Mouse (Mus musculus): ENCODE data around the gene Zfp457. TPM values are rescaled to one million over a fixed set of nuclear protein-coding genes. Genes with fewer than 3 reads are reported as not detected.

Zfp457 gene
- polyA plus RNA-seq, 1 experiment from 2014 or later = 1.3 TPM

- no peaks in the 10 kb centered on the region for H3K27me3 ChIP-seq (ENCODE audit: control insufficient read depth, insufficient read depth, low read length)
- peak overlapping the region; percentile 83 for H3K4me2 ChIP-seq (ENCODE audit: low read depth, low read length)
- no peaks in the 10 kb centered on the region for H3K4me1 ChIP-seq (ENCODE audit: control insufficient read depth, insufficient read depth, low read length)
- H3K36me3 ChIP-seq (ENCODE audit: control insufficient read depth, insufficient read depth) = no peaks in the 10 kb centered on the region; the same call in none of the 2 replicates
- peak overlapping the region; percentile 80 for H3K9ac ChIP-seq (ENCODE audit: low read length)
- peak overlapping the region; percentile 47; the same call in 1 of the 2 replicates for H3K27ac ChIP-seq (ENCODE audit: low read length)
- ATAC-seq (replicated peaks; ENCODE audit: extremely low read depth, insufficient read depth, low FRiP score) = peak; percentile 99
- 7% methylated on average over 18 of the region's 18 CpGs for WGBS
- H3K9me3 ChIP-seq (replicated peaks; ENCODE audit: control insufficient read depth, low read length) = 0 out of 2 replicates have a peak, but pooled peaks cover 2% of the 10 kb centered on the region
- H3K4me3 ChIP-seq (ENCODE audit: low read length) = peak overlapping the region; percentile 76
Measured at GRCm38 (mm10) chr13:67268568-67269369, 37.5 kb downstream of the Zfp457 start.

Other genes starting within 250 kb of the Zfp457 start
- gene Zfp712, start 245.3 kb downstream of the Zfp457 start, polyA plus RNA-seq (2015; fragmentation: Nextera tagmentation; extraction: Ambion mirVana) = 2.3 and 2.9 TPM in 2 replicates
- gene Zfp708, start 208.5 kb downstream of the Zfp457 start, polyA plus RNA-seq (2015; fragmentation: Nextera tagmentation; extraction: Ambion mirVana) = 3.1 TPM in 2 replicates
- gene Gm28557, start 197.9 kb downstream of the Zfp457 start, polyA plus RNA-seq (2015; fragmentation: Nextera tagmentation; extraction: Ambion mirVana) = 1.6 and 1.8 TPM in 2 replicates
- 0.27 and 0.37 TPM in 2 replicates for gene Rslcan18, start 190.2 kb downstream of the Zfp457 start, polyA plus RNA-seq (2015; fragmentation: Nextera tagmentation; extraction: Ambion mirVana)
- gene Zfp759, start 184.8 kb downstream of the Zfp457 start, polyA plus RNA-seq (2015; fragmentation: Nextera tagmentation; extraction: Ambion mirVana) = 1.4 and 2.0 TPM in 2 replicates
- 6.0 and 6.1 TPM in 2 replicates for gene Rsl1, start 133.3 kb downstream of the Zfp457 start, polyA plus RNA-seq (2015; fragmentation: Nextera tagmentation; extraction: Ambion mirVana)
- gene Zfp455, start 112.0 kb downstream of the Zfp457 start, polyA plus RNA-seq (2015; fragmentation: Nextera tagmentation; extraction: Ambion mirVana) = 0.75 and 1.00 TPM in 2 replicates
- gene Zfp458, start 28.0 kb downstream of the Zfp457 start, polyA plus RNA-seq (2015; fragmentation: Nextera tagmentation; extraction: Ambion mirVana) = 1.2 and 1.3 TPM in 2 replicates
- gene Zfp595, start 26.1 kb upstream of the Zfp457 start, polyA plus RNA-seq (2015; fragmentation: Nextera tagmentation; extraction: Ambion mirVana) = 1.8 TPM in 2 replicates
- 0.83 TPM in 1 of 2 replicates, not detected in the other for gene Gm28044, start 54.1 kb upstream of the Zfp457 start, polyA plus RNA-seq (2015; fragmentation: Nextera tagmentation; extraction: Ambion mirVana)
- gene Zfp953, start 54.1 kb upstream of the Zfp457 start, polyA plus RNA-seq (2015; fragmentation: Nextera tagmentation; extraction: Ambion mirVana) = 0.60 and 0.72 TPM in 2 replicates
- gene Gm28041, start 69.2 kb upstream of the Zfp457 start, polyA plus RNA-seq (2015; fragmentation: Nextera tagmentation; extraction: Ambion mirVana) = 0.71 TPM in 1 of 2 replicates, not detected in the other
- 1.0 and 1.7 TPM in 2 replicates for gene Zfp456, start 69.3 kb upstream of the Zfp457 start, polyA plus RNA-seq (2015; fragmentation: Nextera tagmentation; extraction: Ambion mirVana)
- gene Zfp429, start 93.3 kb upstream of the Zfp457 start, polyA plus RNA-seq (2015; fragmentation: Nextera tagmentation; extraction: Ambion mirVana) = 4.7 and 5.8 TPM in 2 replicates
- 0.56 and 0.59 TPM in 2 replicates for gene Zfp459, start 114.9 kb upstream of the Zfp457 start, polyA plus RNA-seq (2015; fragmentation: Nextera tagmentation; extraction: Ambion mirVana)
- 5.5 and 6.0 TPM in 2 replicates for gene Zfp874a, start 145.1 kb upstream of the Zfp457 start, polyA plus RNA-seq (2015; fragmentation: Nextera tagmentation; extraction: Ambion mirVana)
- gene Zfp874b, start 177.8 kb upstream of the Zfp457 start, polyA plus RNA-seq (2015; fragmentation: Nextera tagmentation; extraction: Ambion mirVana) = 2.1 and 2.8 TPM in 2 replicates
- gene Zfp58, start 194.1 kb upstream of the Zfp457 start, polyA plus RNA-seq (2015; fragmentation: Nextera tagmentation; extraction: Ambion mirVana) = 8.9 TPM in 2 replicates
- gene Gm26965, start 219.7 kb upstream of the Zfp457 start, polyA plus RNA-seq (2015; fragmentation: Nextera tagmentation; extraction: Ambion mirVana) = not detected in 2 replicates
- 16.8 and 18.2 TPM in 2 replicates for gene Zfp87, start 219.7 kb upstream of the Zfp457 start, polyA plus RNA-seq (2015; fragmentation: Nextera tagmentation; extraction: Ambion mirVana)
- 7.1 and 7.3 TPM in 2 replicates for gene Zfp748, start 247.3 kb upstream of the Zfp457 start, polyA plus RNA-seq (2015; fragmentation: Nextera tagmentation; extraction: Ambion mirVana)

Data from heart, embryonic 16.5 days (tissue).